Mouse (Mus musculus): Measurements from ENCODE around the gene Astl. TPM values are rescaled to one million over a fixed set of nuclear protein-coding genes. Genes with fewer than 3 reads are reported as not detected.

Astl gene
- polyA plus RNA-seq, 1 experiment from 2014 or later = not detected

DNA sequence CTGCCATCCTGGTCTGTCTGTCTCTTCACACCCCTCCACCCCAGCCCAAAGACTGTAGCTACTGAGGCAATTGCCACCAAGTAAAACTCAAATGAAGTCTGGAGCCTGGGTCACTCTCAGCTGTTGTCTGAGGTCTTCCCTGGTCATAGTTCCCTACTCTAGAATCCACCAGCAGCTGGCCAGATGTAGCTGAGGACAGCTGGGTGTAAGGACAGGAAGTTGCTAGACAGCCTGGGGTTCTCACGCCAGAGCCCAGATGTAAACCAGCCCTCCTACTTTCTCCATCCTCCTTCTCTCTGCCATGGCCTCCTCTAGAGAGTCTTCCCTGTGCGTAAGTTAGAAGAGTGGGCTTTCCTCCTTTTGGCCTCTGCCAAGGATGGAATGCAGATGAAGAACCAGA lies 49.1 kb downstream of the Astl start:
- 87% methylated on average over 2 of the region's 2 CpGs for WGBS
- Histone ChIP-seq H3K36me3 (no peaks in the 10 kb centered on the region), H3K9me3 (replicated peaks) (no peaks in the 10 kb centered on the region), H3K4me1 (no peaks in the 10 kb centered on the region), H3K4me2 (no peak overlapping the region), H3K27ac (replicated peaks) (no peak overlapping the region), H3K27me3 (replicated peaks) (no peaks in the 10 kb centered on the region), H3K4me3 (replicated peaks) (no peak overlapping the region), H3K9ac (replicated peaks) (no peak overlapping the region)
- ATAC-seq (ENCODE audit: low FRiP score) = no peak

DNA sequence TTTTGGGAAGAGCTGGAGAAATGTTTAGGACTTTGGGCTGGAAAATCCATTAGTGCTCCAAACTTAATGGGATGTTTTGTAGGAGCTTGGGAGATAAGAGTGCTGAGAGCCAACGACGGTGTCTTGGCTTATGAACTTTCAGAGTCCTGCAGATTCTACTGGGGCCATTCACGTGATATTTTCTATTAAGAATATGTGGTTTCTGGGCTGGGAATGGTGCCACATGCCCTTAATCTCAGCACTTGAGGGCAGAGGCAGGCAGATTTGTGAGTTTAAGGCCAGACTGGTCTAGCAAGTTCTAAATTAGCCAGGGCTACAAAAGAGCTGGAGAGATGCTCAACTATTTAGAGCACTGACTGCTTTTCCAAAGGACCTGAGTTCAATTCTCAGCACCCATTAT lies 51.9 kb downstream of the Astl start:
- ATAC-seq (ENCODE audit: low FRiP score) = no peak
- Histone ChIP-seq H3K36me3 (no peaks in the 10 kb centered on the region), H3K4me3 (replicated peaks) (no peak overlapping the region), H3K27me3 (replicated peaks) (no peaks in the 10 kb centered on the region), H3K27ac (replicated peaks) (no peak overlapping the region), H3K9me3 (replicated peaks) (no peaks in the 10 kb centered on the region), H3K9ac (replicated peaks) (no peak overlapping the region), H3K4me2 (no peak overlapping the region), H3K4me1 (no peaks in the 10 kb centered on the region)
- 86% methylated on average over 3 of the region's 3 CpGs for WGBS

DNA sequence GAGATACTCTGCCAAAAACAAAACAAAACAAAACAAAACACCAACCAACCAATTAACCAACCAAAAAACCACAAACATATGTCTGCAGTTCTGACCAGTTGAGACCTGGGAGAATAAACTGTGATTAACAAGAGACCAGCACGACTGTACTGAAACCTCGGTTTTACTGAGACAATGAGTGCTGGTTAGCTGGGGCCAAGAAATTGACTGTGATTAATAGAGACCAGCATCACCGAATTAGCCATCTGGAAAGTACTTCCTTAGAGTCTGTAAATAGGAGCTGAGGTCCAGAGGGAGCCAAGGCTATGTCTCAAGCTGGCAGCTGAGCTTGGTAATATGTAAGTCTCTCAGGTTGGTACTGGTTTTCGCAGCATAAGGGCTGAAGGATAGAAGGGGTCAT lies 52.4 kb downstream of the Astl start:
- ATAC-seq (ENCODE audit: low FRiP score) = no peak
- Histone ChIP-seq H3K36me3 (no peaks in the 10 kb centered on the region), H3K27ac (replicated peaks) (no peak overlapping the region), H3K4me3 (replicated peaks) (no peak overlapping the region), H3K27me3 (replicated peaks) (no peaks in the 10 kb centered on the region), H3K9ac (replicated peaks) (no peak overlapping the region), H3K9me3 (replicated peaks) (no peaks in the 10 kb centered on the region), H3K4me2 (no peak overlapping the region), H3K4me1 (no peaks in the 10 kb centered on the region)
- WGBS = 62% methylated on average over 4 of the region's 4 CpGs

DNA sequence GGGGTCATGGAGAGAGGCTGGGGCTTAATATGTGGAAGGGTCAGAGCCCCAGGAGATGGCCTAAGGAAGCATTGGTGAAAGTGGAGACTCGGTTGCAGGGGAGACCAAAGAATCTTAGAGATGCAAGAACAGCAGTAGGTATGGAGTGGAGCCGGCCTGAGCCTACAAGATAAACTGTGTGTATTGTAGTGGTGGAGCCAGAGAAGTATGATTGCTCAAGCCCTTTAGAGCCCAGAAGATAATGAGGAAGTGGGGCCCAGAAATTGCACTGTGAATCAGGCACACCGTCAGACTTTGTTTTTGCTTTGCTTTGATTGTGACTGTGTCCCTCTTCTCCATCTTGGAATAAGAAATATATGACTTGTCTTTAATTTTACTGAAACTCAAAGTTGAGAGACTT lies 52.9 kb downstream of the Astl start:
- Histone ChIP-seq H3K36me3 (no peaks in the 10 kb centered on the region), H3K4me2 (no peak overlapping the region), H3K4me1 (no peaks in the 10 kb centered on the region), H3K27me3 (replicated peaks) (no peaks in the 10 kb centered on the region), H3K27ac (replicated peaks) (no peak overlapping the region), H3K4me3 (replicated peaks) (no peak overlapping the region), H3K9me3 (replicated peaks) (no peaks in the 10 kb centered on the region), H3K9ac (replicated peaks) (no peak overlapping the region)
- WGBS = 72% methylated on average over 3 of the region's 3 CpGs
- ATAC-seq (ENCODE audit: low FRiP score) = no peak

DNA sequence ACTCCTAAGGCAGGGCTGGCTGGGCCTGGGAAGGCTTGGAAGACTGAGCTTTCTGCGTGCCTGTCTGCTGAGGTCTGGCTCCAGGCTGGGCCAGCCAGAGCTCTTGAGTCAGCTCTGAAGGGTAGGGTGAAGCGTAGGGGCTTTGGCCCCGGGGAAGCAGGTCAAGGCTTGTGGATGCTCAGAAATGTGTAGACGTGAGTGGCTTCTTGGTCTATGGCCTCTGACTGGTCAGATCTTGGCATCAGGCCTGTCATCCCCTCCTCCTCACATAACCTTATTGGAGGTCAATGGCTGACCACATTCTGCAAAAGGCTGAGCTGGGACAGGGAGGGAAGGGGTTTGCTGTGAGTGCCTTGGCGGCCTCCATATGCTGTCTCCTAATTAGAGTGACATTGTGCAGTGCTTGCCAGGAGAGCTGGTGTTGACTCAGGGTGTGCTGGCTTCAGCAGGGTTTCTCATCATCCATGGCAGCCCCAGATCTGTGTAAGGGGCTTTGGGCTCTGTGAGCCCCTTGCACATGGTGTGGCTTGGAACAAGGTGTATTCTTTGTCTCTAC lies 56.2 kb downstream of the Astl start:
- 84% methylated on average over 5 of the region's 5 CpGs for WGBS
- Histone ChIP-seq H3K27ac (replicated peaks) (no peak overlapping the region), H3K4me1 (no peaks in the 10 kb centered on the region), H3K4me2 (no peak overlapping the region), H3K9me3 (replicated peaks) (no peaks in the 10 kb centered on the region), H3K4me3 (replicated peaks) (no peak overlapping the region), H3K27me3 (replicated peaks) (no peaks in the 10 kb centered on the region), H3K36me3 (no peaks in the 10 kb centered on the region), H3K9ac (replicated peaks) (no peak overlapping the region)
- ATAC-seq (ENCODE audit: low FRiP score) = no peak

DNA sequence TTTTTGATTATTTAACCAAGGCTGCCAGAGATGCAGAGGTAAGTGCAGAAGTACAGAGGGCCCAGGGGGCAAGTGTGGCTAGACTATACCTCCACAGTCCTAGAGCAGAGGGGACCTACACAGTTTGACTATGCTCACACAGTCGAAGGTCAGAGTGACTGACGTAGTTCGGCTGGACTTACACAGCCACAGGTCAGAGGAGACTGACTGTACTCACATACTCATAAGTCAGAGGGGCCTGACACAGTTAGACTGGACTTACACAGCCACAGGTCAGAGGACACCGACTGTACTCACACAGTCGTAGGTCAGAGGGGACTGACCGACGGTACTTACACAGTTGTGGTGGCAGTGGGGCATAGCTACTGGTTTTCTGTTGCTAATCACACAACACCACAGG lies 60.3 kb downstream of the Astl start:
- H3K27ac ChIP-seq (replicated peaks) = no peak overlapping the region
- no peak overlapping the region for H3K4me3 ChIP-seq (replicated peaks)
- ATAC-seq (ENCODE audit: low FRiP score) = no peak
- H3K4me1 ChIP-seq = no peaks in the 10 kb centered on the region
- no peaks in the 10 kb centered on the region for H3K36me3 ChIP-seq
- 89% methylated on average over 7 of the region's 7 CpGs for WGBS
- H3K9me3 ChIP-seq (replicated peaks) = no peaks in the 10 kb centered on the region
- H3K4me2 ChIP-seq = no peak overlapping the region
- H3K9ac ChIP-seq (replicated peaks) = no peak overlapping the region
- no peaks in the 10 kb centered on the region for H3K27me3 ChIP-seq (replicated peaks)

Other genes with a start within 250 kb of the Astl start
- 10.2 and 26.5 TPM in 2 replicates for gene Ncaph, start 204.7 kb upstream of the Astl start, polyA plus RNA-seq (2015; fragmentation: Nextera tagmentation; extraction: Ambion mirVana)
- 12.1 and 14.8 TPM in 2 replicates for gene Itpripl1, start 195.2 kb upstream of the Astl start, polyA plus RNA-seq (2015; fragmentation: Nextera tagmentation; extraction: Ambion mirVana)
- 0.64 and 0.92 TPM in 2 replicates for gene 1810024B03Rik, start 130.4 kb upstream of the Astl start, polyA plus RNA-seq (2015; fragmentation: Nextera tagmentation; extraction: Ambion mirVana)
- gene Snrnp200, start 130.3 kb upstream of the Astl start, polyA plus RNA-seq (2015; fragmentation: Nextera tagmentation; extraction: Ambion mirVana) = 40.0 and 45.6 TPM in 2 replicates
- gene Ciao1, start 90.8 kb upstream of the Astl start, polyA plus RNA-seq (2015; fragmentation: Nextera tagmentation; extraction: Ambion mirVana) = 64.6 and 68.5 TPM in 2 replicates
- gene Tmem127, start 90.7 kb upstream of the Astl start, polyA plus RNA-seq (2015; fragmentation: Nextera tagmentation; extraction: Ambion mirVana) = 53.8 and 55.6 TPM in 2 replicates
- gene Stard7, start 68.4 kb upstream of the Astl start, polyA plus RNA-seq (2015; fragmentation: Nextera tagmentation; extraction: Ambion mirVana) = 79.6 and 83.2 TPM in 2 replicates
- 18.2 and 23.1 TPM in 2 replicates for gene Dusp2, start 2.5 kb upstream of the Astl start, polyA plus RNA-seq (2015; fragmentation: Nextera tagmentation; extraction: Ambion mirVana)
- gene Adra2b, start 24.6 kb downstream of the Astl start, polyA plus RNA-seq (2015; fragmentation: Nextera tagmentation; extraction: Ambion mirVana) = 0.60 and 0.72 TPM in 2 replicates
- 0.05 and 0.32 TPM in 2 replicates for gene Gpat2, start 86.6 kb downstream of the Astl start, polyA plus RNA-seq (2015; fragmentation: Nextera tagmentation; extraction: Ambion mirVana)
- 31.2 and 36.4 TPM in 2 replicates for gene Fahd2a, start 105.9 kb downstream of the Astl start, polyA plus RNA-seq (2015; fragmentation: Nextera tagmentation; extraction: Ambion mirVana)
- gene Kcnip3, start 183.5 kb downstream of the Astl start, polyA plus RNA-seq (2015; fragmentation: Nextera tagmentation; extraction: Ambion mirVana) = 6.5 and 9.3 TPM in 2 replicates
- gene Prom2, start 202.8 kb downstream of the Astl start, polyA plus RNA-seq (2015; fragmentation: Nextera tagmentation; extraction: Ambion mirVana) = 0.06 and 0.50 TPM in 2 replicates
- gene Zfp661, start 248.5 kb downstream of the Astl start, polyA plus RNA-seq (2015; fragmentation: Nextera tagmentation; extraction: Ambion mirVana) = 6.3 and 6.5 TPM in 2 replicates
- 141 and 147 TPM in 2 replicates for gene Mrps5, start 248.6 kb downstream of the Astl start, polyA plus RNA-seq (2015; fragmentation: Nextera tagmentation; extraction: Ambion mirVana)

Data from neural tube, embryonic 15.5 days (tissue).